Comparison of ENCODE assay signal across 8 mouse cellular contexts in the genomic region with DNA sequence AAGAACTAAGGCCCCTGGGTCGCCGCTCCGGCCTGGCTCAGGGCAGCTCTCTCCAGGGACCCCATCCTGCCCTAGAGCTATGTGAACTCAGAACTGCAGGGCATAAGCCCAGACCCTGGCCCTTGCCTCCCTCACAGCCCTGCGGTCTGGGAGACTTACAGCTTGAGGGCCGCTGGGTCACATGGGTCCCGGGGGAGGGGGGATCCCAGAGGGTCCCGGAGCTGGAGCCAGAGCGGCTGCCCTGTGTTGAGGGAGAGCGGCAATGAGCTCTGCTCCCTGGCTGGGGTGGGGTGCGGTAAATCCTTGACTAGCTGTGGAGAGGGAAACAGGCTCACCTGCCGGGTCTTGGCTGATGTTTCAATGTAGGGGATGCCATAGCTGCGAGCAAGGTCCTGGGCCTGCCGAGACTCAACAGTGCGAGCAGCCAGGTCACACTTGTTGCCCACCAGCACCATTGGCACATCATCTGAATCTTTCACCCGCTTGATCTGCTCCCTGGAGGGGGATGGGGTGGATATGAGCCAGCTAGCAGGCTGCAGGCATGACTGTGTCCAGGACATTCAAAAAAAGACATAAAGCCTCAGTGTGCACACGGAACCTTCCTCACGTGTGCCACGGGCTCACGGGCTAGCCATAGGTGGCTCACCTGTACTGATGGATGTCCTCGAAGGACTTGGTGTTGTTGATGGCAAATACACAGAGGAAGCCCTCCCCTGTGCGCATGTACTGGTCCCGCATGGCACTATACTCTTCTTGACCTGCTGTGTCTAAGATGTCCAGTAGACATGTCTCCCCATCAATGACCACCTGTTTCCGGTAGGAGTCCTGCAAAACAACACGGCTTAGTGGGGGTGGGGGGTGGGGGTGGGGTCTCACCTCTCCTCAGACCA. TPM values are rescaled to one million over a fixed set of nuclear protein-coding genes. Genes with fewer than 3 reads are reported as not detected.
DNase-seq lines count a peak whose midpoint lies in the region; ATAC-seq lines count a peak whose summit lies in the region.

No protein-coding gene starts in this region.

- H3K27ac ChIP-seq in heart, embryonic 13.5 days (replicated peaks), result no peak overlapping the region
- no peak overlapping the region for H3K27ac ChIP-seq in embryonic facial prominence, embryonic 11.5 days (replicated peaks; ENCODE audit: low read depth, low read length)
- H3K27ac ChIP-seq in hindbrain, embryonic 15.5 days (replicated peaks), result no peak overlapping the region
- H3K27ac ChIP-seq in midbrain, embryonic 13.5 days, result no peak overlapping the region

- H3K4me2 ChIP-seq in heart, embryonic 13.5 days, result peak overlapping the region; percentile 93
- H3K4me2 ChIP-seq in embryonic facial prominence, embryonic 11.5 days (ENCODE audit: low read depth, low read length), result peak overlapping the region; percentile 87; the same call in 1 of the 2 replicates
- peak overlapping the region; percentile 100 for H3K4me2 ChIP-seq in hindbrain, embryonic 15.5 days
- H3K4me2 ChIP-seq in midbrain, embryonic 13.5 days (replicated peaks), result peak overlapping the region; percentile 98

- no peak for DNase-seq in heart, postnatal 14 days
- no peak for DNase-seq in embryonic facial prominence, embryonic 11.5 days (ENCODE audit: low spot score)
- no peak for DNase-seq in embryo, embryonic 10 days (ENCODE audit: low spot score)
- no peak for DNase-seq in left cerebral cortex, postnatal 4 days

- H3K9ac ChIP-seq in heart, embryonic 13.5 days, result peak overlapping the region; percentile 97
- H3K9ac ChIP-seq in embryonic facial prominence, embryonic 11.5 days (replicated peaks; ENCODE audit: low read length), result no peak overlapping the region
- peak overlapping the region; percentile 98; the same call in 1 of the 2 replicates for H3K9ac ChIP-seq in hindbrain, embryonic 15.5 days
- H3K9ac ChIP-seq in midbrain, embryonic 13.5 days (replicated peaks), result peak overlapping the region; percentile 97; the same call in 1 of the 2 replicates

- intact Hi-C loops in heart, postnatal 14 days (cut with DNase I), result no loop called here
- intact Hi-C loops in left cerebral cortex, postnatal 4 days (cut with DNase I), result no loop called here

- H3K36me3 ChIP-seq in heart, embryonic 13.5 days, result peaks cover 38% of the 10 kb centered on the region
- H3K36me3 ChIP-seq in embryonic facial prominence, embryonic 11.5 days (replicated peaks; ENCODE audit: control insufficient read depth, insufficient read depth, low read depth, low read length), result peaks cover 3% of the 10 kb centered on the region
- H3K36me3 ChIP-seq in hindbrain, embryonic 15.5 days, result peaks cover 33% of the 10 kb centered on the region
- H3K36me3 ChIP-seq in midbrain, embryonic 13.5 days, result peaks cover 38% of the 10 kb centered on the region

- H3K27me3 ChIP-seq in heart, embryonic 13.5 days (replicated peaks), result no peaks in the 10 kb centered on the region
- H3K27me3 ChIP-seq in embryonic facial prominence, embryonic 11.5 days (ENCODE audit: control insufficient read depth, insufficient read depth, low read length), result no peaks in the 10 kb centered on the region
- H3K27me3 ChIP-seq in hindbrain, embryonic 15.5 days, result no peaks in the 10 kb centered on the region
- no peaks in the 10 kb centered on the region for H3K27me3 ChIP-seq in midbrain, embryonic 13.5 days

- H3K9me3 ChIP-seq in heart, embryonic 13.5 days, result no peaks in the 10 kb centered on the region
- H3K9me3 ChIP-seq in embryonic facial prominence, embryonic 11.5 days (replicated peaks; ENCODE audit: control insufficient read depth, low read length), result no peaks in the 10 kb centered on the region
- no peaks in the 10 kb centered on the region for H3K9me3 ChIP-seq in hindbrain, embryonic 15.5 days
- no peaks in the 10 kb centered on the region for H3K9me3 ChIP-seq in midbrain, embryonic 13.5 days

- 90% methylated on average over 24 of the region's 24 CpGs for WGBS in heart, embryonic 13.5 days
- WGBS in embryonic facial prominence, embryonic 11.5 days, result 91% methylated on average over 24 of the region's 24 CpGs
- WGBS in hindbrain, embryonic 15.5 days, result 91% methylated on average over 24 of the region's 24 CpGs
- WGBS in midbrain, embryonic 13.5 days, result 90% methylated on average over 24 of the region's 24 CpGs

- no peak for ATAC-seq in heart, embryonic 13.5 days (ENCODE audit: extremely low read depth, insufficient number of reproducible peaks, low FRiP score, low TSS enrichment)
- no peak for ATAC-seq in embryonic facial prominence, embryonic 11.5 days (replicated peaks; ENCODE audit: insufficient number of reproducible peaks, low FRiP score, low TSS enrichment, low read depth)
- ATAC-seq in hindbrain, embryonic 15.5 days (ENCODE audit: low FRiP score, low read depth), result no peak
- ATAC-seq in midbrain, embryonic 13.5 days, result no peak
- no peak for ATAC-seq in megakaryocyte-erythroid progenitor cell, adult 5-6 weeks (replicated peaks; ENCODE audit: low FRiP score, low TSS enrichment, poor library complexity, severe bottlenecking)

- 0 out of 2 replicates have a peak overlapping the region, but pooled peaks have one; percentile 86 for H3K4me3 ChIP-seq in heart, embryonic 13.5 days
- H3K4me3 ChIP-seq in embryonic facial prominence, embryonic 11.5 days (ENCODE audit: low read depth, low read length), result no peak overlapping the region
- peak overlapping the region; percentile 67; the same call in 1 of the 2 replicates for H3K4me3 ChIP-seq in hindbrain, embryonic 15.5 days
- peak overlapping the region; percentile 77 for H3K4me3 ChIP-seq in midbrain, embryonic 13.5 days (replicated peaks)

- H3K4me1 ChIP-seq in heart, embryonic 13.5 days, result peaks cover 29% of the 10 kb centered on the region
- peaks cover 3% of the 10 kb centered on the region; the same call in 1 of the 2 replicates for H3K4me1 ChIP-seq in embryonic facial prominence, embryonic 11.5 days (ENCODE audit: control insufficient read depth, insufficient read depth, low read length)
- H3K4me1 ChIP-seq in hindbrain, embryonic 15.5 days (replicated peaks), result peaks cover 29% of the 10 kb centered on the region
- peaks cover 32% of the 10 kb centered on the region for H3K4me1 ChIP-seq in midbrain, embryonic 13.5 days (replicated peaks)

RNA-seq across cellular contexts. Expression of a gene that starts 1.8 kb away (rescaled TPM):
- 67.5 and 90.7 TPM in 2 replicates for polyA plus RNA-seq in heart, embryonic 13.5 days (2015; fragmentation: Nextera tagmentation; extraction: Ambion mirVana)
- total RNA-seq in heart, postnatal 14 days (2021), result 100 to 1,000 TPM; 101 to 104 TPM
- polyA plus RNA-seq in embryonic facial prominence, embryonic 11.5 days (2014; fragmentation: Nextera tagmentation; extraction: Ambion mirVana), result 91.4 and 91.7 TPM in 2 replicates
- polyA plus RNA-seq in hindbrain, embryonic 15.5 days (2015; fragmentation: Nextera tagmentation; extraction: Ambion mirVana), result 182 and 186 TPM in 2 replicates
- 86.4 and 114 TPM in 2 replicates for polyA plus RNA-seq in midbrain, embryonic 13.5 days (2015; fragmentation: Nextera tagmentation; extraction: Ambion mirVana)
- 73.1 and 108 TPM in 2 replicates for total RNA-seq in megakaryocyte-erythroid progenitor cell, adult 5-6 weeks (2014; fragmentation: Nextera tagmentation)
- total RNA-seq in megakaryocyte-erythroid progenitor cell, adult 5-6 weeks (2017), result 30.1 and 48.6 TPM in 2 replicates
- 100 to 1,000 TPM; 194 to 211 TPM for total RNA-seq in left cerebral cortex, postnatal 4 days (2021)

RNA-seq across cellular contexts. Expression of a gene that starts 1.9 kb away (rescaled TPM):
- 3.1 and 3.3 TPM in 2 replicates for polyA plus RNA-seq in heart, embryonic 13.5 days (2015; fragmentation: Nextera tagmentation; extraction: Ambion mirVana)
- 1 to 10 TPM; 2.6 to 3.6 TPM for total RNA-seq in heart, postnatal 14 days (2021)
- polyA plus RNA-seq in embryonic facial prominence, embryonic 11.5 days (2014; fragmentation: Nextera tagmentation; extraction: Ambion mirVana), result 8.2 and 8.7 TPM in 2 replicates
- polyA plus RNA-seq in hindbrain, embryonic 15.5 days (2015; fragmentation: Nextera tagmentation; extraction: Ambion mirVana), result 8.8 and 11.2 TPM in 2 replicates
- 13.9 and 15.6 TPM in 2 replicates for polyA plus RNA-seq in midbrain, embryonic 13.5 days (2015; fragmentation: Nextera tagmentation; extraction: Ambion mirVana)
- 4.3 and 6.1 TPM in 2 replicates for total RNA-seq in megakaryocyte-erythroid progenitor cell, adult 5-6 weeks (2014; fragmentation: Nextera tagmentation)
- total RNA-seq in megakaryocyte-erythroid progenitor cell, adult 5-6 weeks (2017), result 0.28 and 0.88 TPM in 2 replicates
- 1 to 10 TPM; 6.2 to 7.4 TPM for total RNA-seq in left cerebral cortex, postnatal 4 days (2021)

RNA-seq across cellular contexts. Expression of a gene that starts 19.4 kb away (rescaled TPM):
- polyA plus RNA-seq in heart, embryonic 13.5 days (2015; fragmentation: Nextera tagmentation; extraction: Ambion mirVana), result 92.2 and 102 TPM in 2 replicates
- total RNA-seq in heart, postnatal 14 days (2021), result 10 to 100 TPM; 60.8 to 70.2 TPM
- polyA plus RNA-seq in embryonic facial prominence, embryonic 11.5 days (2014; fragmentation: Nextera tagmentation; extraction: Ambion mirVana), result 82.0 and 93.5 TPM in 2 replicates
- 49.5 and 53.2 TPM in 2 replicates for polyA plus RNA-seq in hindbrain, embryonic 15.5 days (2015; fragmentation: Nextera tagmentation; extraction: Ambion mirVana)
- polyA plus RNA-seq in midbrain, embryonic 13.5 days (2015; fragmentation: Nextera tagmentation; extraction: Ambion mirVana), result 40.5 and 45.3 TPM in 2 replicates
- 43.7 and 54.2 TPM in 2 replicates for total RNA-seq in megakaryocyte-erythroid progenitor cell, adult 5-6 weeks (2014; fragmentation: Nextera tagmentation)
- 20.7 and 30.4 TPM in 2 replicates for total RNA-seq in megakaryocyte-erythroid progenitor cell, adult 5-6 weeks (2017)
- 10 to 100 TPM; 20.1 to 25.3 TPM for total RNA-seq in left cerebral cortex, postnatal 4 days (2021)

RNA-seq across cellular contexts. Expression of a gene that starts 21.8 kb away (rescaled TPM):
- 0.56 and 0.72 TPM in 2 replicates for polyA plus RNA-seq in heart, embryonic 13.5 days (2015; fragmentation: Nextera tagmentation; extraction: Ambion mirVana)
- total RNA-seq in heart, postnatal 14 days (2021), result not detected
- 2.5 and 2.6 TPM in 2 replicates for polyA plus RNA-seq in embryonic facial prominence, embryonic 11.5 days (2014; fragmentation: Nextera tagmentation; extraction: Ambion mirVana)
- 0.68 and 0.70 TPM in 2 replicates for polyA plus RNA-seq in hindbrain, embryonic 15.5 days (2015; fragmentation: Nextera tagmentation; extraction: Ambion mirVana)
- polyA plus RNA-seq in midbrain, embryonic 13.5 days (2015; fragmentation: Nextera tagmentation; extraction: Ambion mirVana), result 1.8 and 2.1 TPM in 2 replicates
- total RNA-seq in megakaryocyte-erythroid progenitor cell, adult 5-6 weeks (2014; fragmentation: Nextera tagmentation), result not detected in 2 replicates
- total RNA-seq in megakaryocyte-erythroid progenitor cell, adult 5-6 weeks (2017), result not detected in 2 replicates
- total RNA-seq in left cerebral cortex, postnatal 4 days (2021), result under 1 TPM in 1 of 2 experiments, not detected in 1; 0.18 TPM

RNA-seq across cellular contexts. Expression of a gene that starts 23.6 kb away (rescaled TPM):
- polyA plus RNA-seq in heart, embryonic 13.5 days (2015; fragmentation: Nextera tagmentation; extraction: Ambion mirVana), result 15.1 and 15.3 TPM in 2 replicates
- total RNA-seq in heart, postnatal 14 days (2021), result 1 to 10 TPM; 1.2 to 1.5 TPM
- polyA plus RNA-seq in embryonic facial prominence, embryonic 11.5 days (2014; fragmentation: Nextera tagmentation; extraction: Ambion mirVana), result 33.0 and 34.5 TPM in 2 replicates
- 24.5 and 25.7 TPM in 2 replicates for polyA plus RNA-seq in hindbrain, embryonic 15.5 days (2015; fragmentation: Nextera tagmentation; extraction: Ambion mirVana)
- polyA plus RNA-seq in midbrain, embryonic 13.5 days (2015; fragmentation: Nextera tagmentation; extraction: Ambion mirVana), result 30.9 and 34.2 TPM in 2 replicates
- total RNA-seq in megakaryocyte-erythroid progenitor cell, adult 5-6 weeks (2014; fragmentation: Nextera tagmentation), result 3.1 and 6.4 TPM in 2 replicates
- 3.4 and 4.6 TPM in 2 replicates for total RNA-seq in megakaryocyte-erythroid progenitor cell, adult 5-6 weeks (2017)
- total RNA-seq in left cerebral cortex, postnatal 4 days (2021), result 1 to 10 TPM; 3.8 to 4.7 TPM
